Mouse (Mus musculus): Measurements from ENCODE around the gene Olfr998. TPM values are rescaled to one million over a fixed set of nuclear protein-coding genes. Genes with fewer than 3 reads are reported as not detected.

The Olfr998 gene
- total and polyA plus RNA-seq, 3 experiments: not detected

GRCm38 (mm10) chr2:85561187-85561586, 27.6 kb upstream of the Olfr998 start:
- H3K4me1 ChIP-seq (ENCODE audit: control insufficient read depth in 1 of 2, insufficient read depth in 2 of 2, low read length in 2 of 2): no peaks in the 10 kb centered on the region; a peak in 1 of 4 replicates
- DNase-seq (ENCODE audit: low read depth, low spot score): peak; percentile 59
- H3K36me3 ChIP-seq (ENCODE audit: control insufficient read depth in 1 of 2, insufficient read depth in 2 of 2, low read length in 2 of 2): no peaks in the 10 kb centered on the region; a peak in 1 of 4 replicates
- no peaks in the 10 kb centered on the region for H3K79me2 ChIP-seq (ENCODE audit: control insufficient read depth, insufficient read depth, low read length, poor library complexity)
- H3K9me3 ChIP-seq (replicated peaks; ENCODE audit: insufficient read depth, low read length): no peaks in the 10 kb centered on the region
- H3K27ac ChIP-seq (ENCODE audit: control insufficient read depth, low read depth, low read length): no peak overlapping the region
- no peak overlapping the region for H3K4me3 ChIP-seq (ENCODE audit: control insufficient read depth in 1 of 2, insufficient read depth in 1 of 2, low read depth in 2 of 2, low read length in 2 of 2)
- H3K9ac ChIP-seq (ENCODE audit: control insufficient read depth, low read depth, low read length, poor library complexity, severe bottlenecking): no peak overlapping the region
- H3K27me3 ChIP-seq (ENCODE audit: control insufficient read depth in 1 of 2, insufficient read depth in 2 of 2, low read length in 2 of 2): no peaks in the 10 kb centered on the region
- TF ChIP-seq CHD1 (IDR thresholded peaks at IDR 0.05; ENCODE audit: low read depth, low read length): no peak
- no peak for TF ChIP-seq ZMIZ1 (IDR thresholded peaks at IDR 0.05; ENCODE audit: low read depth, low read length)
- TF ChIP-seq ZC3H11A (IDR thresholded peaks at IDR 0.05; ENCODE audit: low read depth, low read length): peak; percentile 66
- TF ChIP-seq RAD21 (IDR thresholded peaks at IDR 0.05; ENCODE audit: low read depth, low read length): peak; percentile 81
- TF ChIP-seq SIN3A (IDR thresholded peaks at IDR 0.05; ENCODE audit: low read length): no peak
- TF ChIP-seq SMC3 (IDR thresholded peaks at IDR 0.05; ENCODE audit: low read depth, low read length): peak; percentile 83
- TF ChIP-seq CTCF (IDR thresholded peaks at IDR 0.05 in 2 of 3, conservative IDR thresholded peaks at IDR 0.05 in 1 of 3; ENCODE audit: control insufficient read depth in 1 of 3, insufficient read depth in 1 of 3, low read depth in 2 of 3, low read length in 3 of 3, poor library complexity in 1 of 3, severe bottlenecking in 1 of 3): peak; percentile 67 to 78 (median 70)
- TF ChIP-seq ELF1 (IDR thresholded peaks at IDR 0.05; ENCODE audit: low read depth, low read length): no peak
- TF ChIP-seq CHD2 (IDR thresholded peaks at IDR 0.05; ENCODE audit: low read length): no peak

GRCm38 (mm10) chr2:85578915-85579314, 9.8 kb upstream of the Olfr998 start, which contains the start of gene Olfr996:
TSS of gene Olfr996 (plus strand) at chr2:85579215.
- no peak within 1 kb of the TSS for H3K27ac ChIP-seq (ENCODE audit: control insufficient read depth, low read depth, low read length)
- H3K36me3 ChIP-seq (ENCODE audit: control insufficient read depth in 1 of 2, insufficient read depth in 2 of 2, low read length in 2 of 2): no peaks in the 10 kb centered on the region
- H3K27me3 ChIP-seq (ENCODE audit: control insufficient read depth in 1 of 2, insufficient read depth in 2 of 2, low read length in 2 of 2): no peaks in the 10 kb centered on the region
- no peaks in the 10 kb centered on the region for H3K79me2 ChIP-seq (ENCODE audit: control insufficient read depth, insufficient read depth, low read length, poor library complexity)
- no peak for TF ChIP-seq UBTF (IDR thresholded peaks at IDR 0.05; ENCODE audit: borderline replicate concordance, insufficient read depth, low read depth, low read length)
- TF ChIP-seq GABPA (IDR thresholded peaks at IDR 0.05; ENCODE audit: low read depth, low read length): no peak
- no peak for TF ChIP-seq ZNF384 (IDR thresholded peaks at IDR 0.05; ENCODE audit: low read depth, low read length)
- TF ChIP-seq NRF1 (IDR thresholded peaks at IDR 0.05; ENCODE audit: insufficient read depth, low read depth, low read length, poor library complexity, severe bottlenecking): no peak
- no peak for TF ChIP-seq ELF1 (IDR thresholded peaks at IDR 0.05; ENCODE audit: low read depth, low read length)
- no peak for TF ChIP-seq POLR2A (IDR thresholded peaks at IDR 0.05; ENCODE audit: control insufficient read depth in 1 of 2, insufficient read depth in 1 of 2, low read depth in 1 of 2, low read length in 2 of 2, poor library complexity in 1 of 2)
- TF ChIP-seq ZMIZ1 (IDR thresholded peaks at IDR 0.05; ENCODE audit: low read depth, low read length): no peak
- TF ChIP-seq KAT2A (conservative IDR thresholded peaks at IDR 0.05; ENCODE audit: low read depth, low read length): no peak
- no peak for TF ChIP-seq TCF12 (IDR thresholded peaks at IDR 0.05; ENCODE audit: low read depth, low read length)
- no peak for TF ChIP-seq RCOR1 (IDR thresholded peaks at IDR 0.05; ENCODE audit: low read depth, low read length)
- TF ChIP-seq SMC3 (IDR thresholded peaks at IDR 0.05; ENCODE audit: low read depth, low read length): no peak
- no peak for TF ChIP-seq CTCF (IDR thresholded peaks at IDR 0.05 in 2 of 3, conservative IDR thresholded peaks at IDR 0.05 in 1 of 3; ENCODE audit: control insufficient read depth in 1 of 3, insufficient read depth in 1 of 3, low read depth in 2 of 3, low read length in 3 of 3, poor library complexity in 1 of 3, severe bottlenecking in 1 of 3)
- no peak for TF ChIP-seq ETS1 (IDR thresholded peaks at IDR 0.05; ENCODE audit: low read depth, low read length)
- no peaks in the 10 kb centered on the region for H3K9me3 ChIP-seq (replicated peaks; ENCODE audit: insufficient read depth, low read length)
- no peaks in the 10 kb centered on the region for H3K4me1 ChIP-seq (ENCODE audit: control insufficient read depth in 1 of 2, insufficient read depth in 2 of 2, low read length in 2 of 2)
- H3K9ac ChIP-seq (ENCODE audit: control insufficient read depth, low read depth, low read length, poor library complexity, severe bottlenecking): no peak within 1 kb of the TSS
- no peak within 1 kb of the TSS for H3K4me3 ChIP-seq (ENCODE audit: control insufficient read depth in 1 of 2, insufficient read depth in 1 of 2, low read depth in 2 of 2, low read length in 2 of 2)
- no peak for DNase-seq (ENCODE audit: low read depth, low spot score)

All from MEL (cell line).